Mouse (Mus musculus): Measurements from ENCODE around the gene Rapgef3. TPM values are rescaled to one million over a fixed set of nuclear protein-coding genes. Genes with fewer than 3 reads are reported as not detected.

Gene Rapgef3
- polyA plus RNA-seq, 1 experiment from 2014 or later, result 18.7 TPM

DNA sequence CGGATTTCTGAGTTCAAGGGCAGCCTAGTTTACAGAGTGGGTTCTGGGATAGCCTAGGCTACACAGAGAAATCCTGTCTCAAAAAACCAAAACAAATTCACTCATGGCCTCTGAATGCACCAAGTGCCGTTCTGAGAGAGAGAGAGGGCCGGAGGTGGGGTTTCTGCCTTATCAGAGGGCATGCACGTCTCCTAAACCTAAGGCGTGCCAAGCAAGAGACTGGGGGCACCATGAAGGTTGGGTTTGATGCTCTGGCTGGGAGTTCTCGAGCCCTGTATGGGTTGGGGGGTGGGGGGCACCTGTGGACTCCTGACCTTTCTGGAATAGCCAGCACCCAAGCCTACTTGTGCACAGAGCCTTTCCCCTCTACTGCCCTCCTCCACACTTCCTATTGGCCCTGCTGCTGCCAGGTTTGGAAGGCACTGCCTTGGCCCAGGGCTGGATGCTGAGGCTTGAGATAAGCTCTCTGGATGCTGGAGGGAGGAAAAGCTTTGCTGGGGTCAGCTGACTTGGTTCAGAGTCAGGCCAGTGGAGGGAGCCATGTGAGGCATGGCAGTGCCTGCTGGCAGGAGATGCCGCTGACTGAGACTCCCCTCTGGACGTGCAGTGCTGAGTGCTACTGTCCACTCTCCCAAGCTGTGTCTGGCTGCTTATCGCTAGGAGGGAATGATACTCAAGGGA lies 18.1 kb upstream of the Rapgef3 start:
- H3K9ac ChIP-seq (replicated peaks; ENCODE audit: low read depth), result no peak overlapping the region
- ATAC-seq, result no peak

DNA sequence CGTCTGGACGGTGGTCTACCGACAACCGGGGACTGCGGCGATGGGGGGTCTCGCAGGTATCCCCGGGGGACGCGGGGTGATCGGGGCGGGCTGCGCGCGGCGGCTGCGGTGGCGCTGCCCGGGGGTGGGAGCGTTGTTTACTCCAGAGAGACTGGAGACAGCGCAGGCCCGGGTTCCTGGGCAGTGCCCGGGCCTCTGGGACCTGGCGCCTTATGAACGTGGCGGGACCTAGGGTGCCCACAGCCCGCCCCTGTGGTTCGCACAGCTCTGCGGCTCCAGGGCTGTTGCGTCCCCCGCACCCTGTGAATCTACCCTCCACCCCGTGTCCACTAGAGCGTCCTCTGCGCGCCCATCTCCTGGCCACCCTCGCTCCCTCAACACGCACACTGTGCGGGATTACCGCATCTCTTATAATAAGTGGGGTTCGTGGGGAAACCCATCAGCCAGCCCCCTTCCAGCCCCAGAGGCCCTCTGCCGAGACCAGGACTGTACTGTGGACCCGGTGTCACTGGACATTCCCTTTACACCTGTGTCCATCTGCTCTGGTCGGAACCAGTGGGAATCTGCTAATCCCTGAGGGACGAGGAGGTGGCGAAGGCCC lies 16.9 kb upstream of the Rapgef3 start:
- ATAC-seq (peak; percentile 61), DNase-seq (ENCODE audit: low spot score) (peak; percentile 38)
- H3K9me3 ChIP-seq (ENCODE audit: low read length), result no peaks in the 10 kb centered on the region
- no peaks in the 10 kb centered on the region for H3K27me3 ChIP-seq (replicated peaks; ENCODE audit: insufficient read depth, low read length)
- H3K4me1 ChIP-seq (ENCODE audit: insufficient read depth, low read depth, low read length), result peaks cover 30% of the 10 kb centered on the region; the same call in 1 of the 2 replicates
- no peak for TF ChIP-seq EP300 (IDR thresholded peaks at IDR 0.05)
- no peak for TF ChIP-seq CTCF (IDR thresholded peaks at IDR 0.05)
- peak overlapping the region; percentile 85 for H3K27ac ChIP-seq (ENCODE audit: low read length)
- whole genome bisulfite sequencing, result 5% methylated on average over 42 of the region's 45 CpGs
- peak overlapping the region; percentile 94 for H3K4me2 ChIP-seq (replicated peaks; ENCODE audit: low read depth, low read length)
- H3K36me3 ChIP-seq (ENCODE audit: insufficient read depth, low read length), result no peaks in the 10 kb centered on the region
- H3K9ac ChIP-seq (replicated peaks; ENCODE audit: low read depth), result peak overlapping the region; percentile 78
- peak overlapping the region; percentile 77 for H3K4me3 ChIP-seq (ENCODE audit: low read depth, low read length)

More for the DNA sequence above, 18.1 kb upstream of the Rapgef3 start:
- peak; percentile 39 for DNase-seq (ENCODE audit: low spot score)
- H3K4me1 ChIP-seq (ENCODE audit: insufficient read depth, low read depth, low read length), result peaks cover 22% of the 10 kb centered on the region
- 78% methylated on average over 9 of the region's 9 CpGs for WGBS
- no peaks in the 10 kb centered on the region for H3K27me3 ChIP-seq (replicated peaks; ENCODE audit: insufficient read depth, low read length)
- H3K9me3 ChIP-seq (ENCODE audit: low read length), result no peaks in the 10 kb centered on the region
- no peaks in the 10 kb centered on the region for H3K36me3 ChIP-seq (ENCODE audit: insufficient read depth, low read length)
- H3K27ac ChIP-seq (ENCODE audit: low read length), result no peak overlapping the region
- TF ChIP-seq EP300 (IDR thresholded peaks at IDR 0.05) (no peak), CTCF (IDR thresholded peaks at IDR 0.05) (peak; percentile 28; the same call in 1 of the 2 replicates)
- no peak overlapping the region for H3K4me3 ChIP-seq (ENCODE audit: low read depth, low read length)
- H3K4me2 ChIP-seq (replicated peaks; ENCODE audit: low read depth, low read length), result no peak overlapping the region

DNA sequence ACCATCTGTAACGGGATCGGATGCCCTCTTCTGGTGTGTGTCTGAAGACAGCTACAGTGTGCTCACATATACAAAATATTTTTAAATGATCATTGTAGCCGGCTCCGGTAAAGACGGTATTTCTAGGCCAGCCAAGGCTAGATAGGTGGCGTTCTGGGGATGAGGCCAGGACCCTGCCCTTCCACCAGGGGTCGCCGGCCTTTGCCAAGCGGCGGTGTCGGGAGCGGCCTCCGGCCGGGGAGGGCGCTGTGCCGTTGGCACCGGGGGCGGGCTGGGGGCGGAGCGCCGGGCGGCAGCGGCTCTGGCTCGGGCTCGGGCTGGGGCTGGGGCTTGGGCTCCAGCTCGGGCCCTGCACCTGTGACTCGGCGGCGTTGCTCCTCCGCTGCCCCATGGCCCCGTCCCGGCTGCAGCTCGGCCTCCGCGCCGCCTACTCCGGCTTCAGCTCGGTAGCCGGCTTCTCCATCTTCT lies 16.4 kb upstream of the Rapgef3 start:
- 2% methylated on average over 31 of the region's 39 CpGs for WGBS
- Histone ChIP-seq H3K4me3 (ENCODE audit: low read depth, low read length) (peak overlapping the region; percentile 77), H3K27me3 (replicated peaks; ENCODE audit: insufficient read depth, low read length) (no peaks in the 10 kb centered on the region), H3K27ac (ENCODE audit: low read length) (peak overlapping the region; percentile 85), H3K4me1 (ENCODE audit: insufficient read depth, low read depth, low read length) (peaks cover 31% of the 10 kb centered on the region; the same call in 1 of the 2 replicates), H3K9me3 (ENCODE audit: low read length) (no peaks in the 10 kb centered on the region), H3K36me3 (ENCODE audit: insufficient read depth, low read length) (no peaks in the 10 kb centered on the region), H3K4me2 (replicated peaks; ENCODE audit: low read depth, low read length) (peak overlapping the region; percentile 94), H3K9ac (replicated peaks; ENCODE audit: low read depth) (peak overlapping the region; percentile 78)
- ATAC-seq, result peak; percentile 86
- TF ChIP-seq CTCF (IDR thresholded peaks at IDR 0.05) (peak; percentile 93), EP300 (IDR thresholded peaks at IDR 0.05) (no peak)
- peak; percentile 94 for DNase-seq (ENCODE audit: low spot score)

DNA sequence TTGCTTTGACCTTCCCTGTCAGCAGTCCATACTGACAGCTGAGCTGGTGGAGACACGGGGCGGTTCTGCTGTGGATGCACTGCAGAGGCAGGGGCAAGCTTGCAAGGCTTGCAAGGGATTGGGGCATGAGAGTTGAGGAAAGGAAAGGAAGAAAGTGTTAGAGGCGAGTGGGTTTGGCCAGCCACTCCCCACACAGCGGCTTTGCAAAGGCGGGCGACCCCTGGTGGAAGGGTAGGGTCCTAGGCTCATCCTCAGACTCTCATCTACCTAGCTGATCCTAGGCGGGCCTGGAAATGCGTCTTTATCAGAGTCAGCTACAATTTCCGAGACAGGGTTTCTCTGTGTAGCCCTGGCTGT lies 15.0 kb upstream of the Rapgef3 start:
- H3K4me3 ChIP-seq (ENCODE audit: low read depth, low read length), result no peak overlapping the region
- ATAC-seq, result peak; percentile 29
- H3K9me3 ChIP-seq (ENCODE audit: low read length), result no peaks in the 10 kb centered on the region
- H3K9ac ChIP-seq (replicated peaks; ENCODE audit: low read depth), result no peak overlapping the region
- 5% methylated on average over 9 of the region's 9 CpGs for WGBS
- TF ChIP-seq CTCF (IDR thresholded peaks at IDR 0.05), result peak; percentile 87
- TF ChIP-seq EP300 (IDR thresholded peaks at IDR 0.05), result no peak
- no peaks in the 10 kb centered on the region for H3K36me3 ChIP-seq (ENCODE audit: insufficient read depth, low read length)
- peaks cover 33% of the 10 kb centered on the region; the same call in 1 of the 2 replicates for H3K4me1 ChIP-seq (ENCODE audit: insufficient read depth, low read depth, low read length)
- H3K27ac ChIP-seq (ENCODE audit: low read length), result no peak overlapping the region
- no peaks in the 10 kb centered on the region for H3K27me3 ChIP-seq (replicated peaks; ENCODE audit: insufficient read depth, low read length)
- peak overlapping the region; percentile 40 for H3K4me2 ChIP-seq (replicated peaks; ENCODE audit: low read depth, low read length)
- DNase-seq (ENCODE audit: low spot score), result peak; percentile 90

DNA sequence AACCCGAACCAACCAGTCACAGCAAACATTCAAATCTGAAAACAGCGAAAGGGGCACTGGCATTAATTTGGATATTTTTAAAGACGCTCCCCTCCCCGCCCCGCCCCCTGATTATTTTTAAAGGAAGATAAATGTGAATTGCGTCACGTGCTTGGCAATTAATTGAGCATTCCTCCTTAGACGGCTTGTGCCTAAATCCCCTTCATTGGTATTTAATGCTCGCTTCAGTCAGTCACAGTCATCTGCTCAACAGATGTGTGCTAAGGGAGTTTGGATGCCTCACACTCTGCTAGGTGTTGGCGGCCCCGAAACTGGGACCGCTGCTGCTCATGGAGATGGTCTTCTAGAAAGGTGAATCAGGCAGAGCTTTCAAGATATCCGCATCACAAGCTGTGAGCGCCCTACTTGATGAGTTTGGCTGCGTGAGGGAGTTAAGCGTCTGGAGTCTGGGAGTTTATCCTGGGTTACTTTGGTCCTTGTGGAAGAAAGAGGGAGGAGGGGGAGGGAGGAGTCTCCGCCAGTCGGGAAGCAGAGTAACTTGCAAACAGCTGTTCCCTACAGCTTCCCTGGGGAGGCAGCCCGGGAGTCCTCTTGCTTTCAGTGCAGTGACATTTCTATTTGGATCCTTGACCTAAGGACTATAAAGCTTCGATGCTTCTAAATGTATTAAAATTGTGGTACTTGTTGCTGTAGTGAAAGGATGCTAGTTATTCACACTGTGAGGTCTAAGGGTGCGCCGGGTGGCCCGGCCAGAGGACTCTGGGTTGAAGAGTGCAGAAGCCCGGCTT lies 14.4 kb upstream of the Rapgef3 start:
- Histone ChIP-seq H3K4me2 (replicated peaks; ENCODE audit: low read depth, low read length) (peak overlapping the region; percentile 40), H3K9ac (replicated peaks; ENCODE audit: low read depth) (no peak overlapping the region), H3K27ac (ENCODE audit: low read length) (peak overlapping the region; percentile 43; the same call in 1 of the 2 replicates), H3K9me3 (ENCODE audit: low read length) (no peaks in the 10 kb centered on the region), H3K4me3 (ENCODE audit: low read depth, low read length) (no peak overlapping the region), H3K27me3 (replicated peaks; ENCODE audit: insufficient read depth, low read length) (no peaks in the 10 kb centered on the region), H3K36me3 (ENCODE audit: insufficient read depth, low read length) (no peaks in the 10 kb centered on the region), H3K4me1 (ENCODE audit: insufficient read depth, low read depth, low read length) (peaks cover 28% of the 10 kb centered on the region; the same call in 1 of the 2 replicates)
- 20% methylated on average over 24 of the region's 24 CpGs for WGBS
- ATAC-seq (0 out of 2 replicates have a peak, but pooled peaks have one; percentile 3), DNase-seq (ENCODE audit: low spot score) (peak; percentile 60)
- TF ChIP-seq CTCF (IDR thresholded peaks at IDR 0.05) (no peak), EP300 (IDR thresholded peaks at IDR 0.05) (no peak)

DNA sequence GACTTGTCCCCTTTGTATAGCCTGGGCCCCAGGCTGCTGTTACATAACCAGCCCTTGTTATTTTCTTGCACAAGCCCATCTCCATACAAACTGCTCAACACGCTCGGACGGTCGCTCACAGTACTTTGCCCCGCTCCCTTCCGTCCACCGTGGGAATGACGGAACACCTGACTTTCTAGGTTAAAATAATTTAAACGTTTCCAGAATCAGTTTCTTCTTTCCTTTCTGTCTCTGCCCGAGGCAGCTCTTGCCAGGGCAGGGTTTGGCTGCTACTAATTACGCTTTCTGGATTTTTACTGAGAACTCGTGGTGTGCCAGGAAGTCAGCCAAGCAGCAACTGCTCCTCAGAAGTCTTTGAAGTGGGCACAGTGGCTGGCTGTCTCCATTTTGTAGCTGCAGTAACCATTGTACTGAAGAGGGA lies 12.8 kb upstream of the Rapgef3 start:
- H3K4me2 ChIP-seq (replicated peaks; ENCODE audit: low read depth, low read length), result no peak overlapping the region
- ATAC-seq (peak; percentile 8; the same call in 1 of the 2 replicates), DNase-seq (ENCODE audit: low spot score) (peak; percentile 76)
- H3K9me3 ChIP-seq (ENCODE audit: low read length), result no peaks in the 10 kb centered on the region
- H3K27me3 ChIP-seq (replicated peaks; ENCODE audit: insufficient read depth, low read length), result no peaks in the 10 kb centered on the region
- no peak overlapping the region for H3K9ac ChIP-seq (replicated peaks; ENCODE audit: low read depth)
- peak overlapping the region; percentile 47 for H3K27ac ChIP-seq (ENCODE audit: low read length)
- TF ChIP-seq CTCF (IDR thresholded peaks at IDR 0.05), result no peak
- H3K4me1 ChIP-seq (ENCODE audit: insufficient read depth, low read depth, low read length), result peaks cover 19% of the 10 kb centered on the region; the same call in 1 of the 2 replicates
- H3K36me3 ChIP-seq (ENCODE audit: insufficient read depth, low read length), result no peaks in the 10 kb centered on the region
- no peak overlapping the region for H3K4me3 ChIP-seq (ENCODE audit: low read depth, low read length)
- WGBS, result 46% methylated on average over 12 of the region's 12 CpGs

Data from lung, postnatal 0 days (tissue).